Mouse (Mus musculus) liver, embryonic 13.5 days (tissue): ENCODE measurements around the gene Plek. TPM values are rescaled to one million over a fixed set of nuclear protein-coding genes. Genes with fewer than 3 reads are reported as not detected.

Source experiments
- ATAC-seq: fragments of 200-750 bp; cut with Nextera tagmentation; 2 replicates; pipeline ENCODE4 v1.8.0; 2017; ENCODE audit warnings: low read depth, mild to moderate bottlenecking, moderate number of reproducible peaks, moderate library complexity
- DNase-seq: peaks from one replicate; pipeline ENCODE4 v3.0.0; 2022
- H3K27ac ChIP-seq: fragments of 300-500 bp; sonication (generic); 2 replicates; pipeline ENCODE4 v1.5.1; 2015; ENCODE audit warnings: moderate library complexity, mild to moderate bottlenecking, inconsistent platforms
- H3K27me3 ChIP-seq: fragments of 300-500 bp; sonication (generic); 2 replicates; pipeline ENCODE4 v1.6.1; 2015; ENCODE audit warnings: mild to moderate bottlenecking, inconsistent platforms
- H3K36me3 ChIP-seq: fragments of 300-500 bp; sonication (generic); 2 replicates; pipeline ENCODE4 v1.6.1; 2015; ENCODE audit warnings: mild to moderate bottlenecking, inconsistent platforms
- H3K4me1 ChIP-seq: fragments of 300-500 bp; sonication (generic); replicated peaks from 2 replicates; pipeline ENCODE4 v1.6.1; 2015; ENCODE audit warnings: inconsistent platforms
- H3K4me2 ChIP-seq: fragments of 300-500 bp; sonication (generic); 2 replicates; pipeline ENCODE4 v1.6.1; 2015; ENCODE audit warnings: inconsistent platforms, mild to moderate bottlenecking, moderate library complexity
- H3K4me3 ChIP-seq: fragments of 300-500 bp; sonication (generic); replicated peaks from 2 replicates; pipeline ENCODE4 v1.5.1; 2015; ENCODE audit warnings: mild to moderate bottlenecking, inconsistent platforms
- H3K9ac ChIP-seq: fragments of 300-500 bp; sonication (generic); 2 replicates; pipeline ENCODE4 v1.6.1; 2015; ENCODE audit warnings: mild to moderate bottlenecking, inconsistent platforms
- H3K9me3 ChIP-seq: fragments of 300-500 bp; sonication (generic); replicated peaks from 2 replicates; pipeline ENCODE4 v1.6.1; 2016; ENCODE audit warnings: inconsistent platforms
- WGBS: fragments of 180-500 bp; shearing (Covaris S2); methylation state at CpG from one replicate; pipeline ENCODE4 v1.1.7; 2015; ENCODE audit not compliant: insufficient replicate concordance; 5-methylcytosine and 5-hydroxymethylcytosine counted together
- polyA plus RNA-seq: library from polyadenylated mRNA; unstranded; fragments of >200 nt; fragmentation: Nextera tagmentation; extraction: Ambion mirVana; gene quantifications from 2 replicates; pipeline ENCODE4 v1.2.1, GENCODE M21; 2015

Gene Plek
- polyA plus RNA-seq, 1 experiment from 2014 or later = 25.6 TPM

GRCm38 (mm10) chr11:16941973-16942452 lies 110.2 kb downstream of the Plek start:
- Histone ChIP-seq H3K4me3 (no peak overlapping the region), H3K9me3 (no peaks in the 10 kb centered on the region), H3K4me1 (no peaks in the 10 kb centered on the region; the same call in 1 of the 2 replicates), H3K27ac (no peak overlapping the region), H3K27me3 (no peaks in the 10 kb centered on the region), H3K4me2 (no peak overlapping the region), H3K9ac (no peak overlapping the region), H3K36me3 (no peaks in the 10 kb centered on the region)
- DNase-seq (no peak), ATAC-seq (no peak)
- 49% methylated on average over 4 of the region's 4 CpGs for WGBS

- ATAC-seq = no peak
- H3K9me3 ChIP-seq = no peaks in the 10 kb centered on the region
- no peaks in the 10 kb centered on the region for H3K36me3 ChIP-seq
- H3K4me2 ChIP-seq = no peak overlapping the region
- H3K4me3 ChIP-seq = no peak overlapping the region
- no peak for DNase-seq
- WGBS = 66% methylated on average over 4 of the region's 4 CpGs
- H3K27ac ChIP-seq = no peak overlapping the region
- no peak overlapping the region for H3K9ac ChIP-seq
- H3K4me1 ChIP-seq = no peaks in the 10 kb centered on the region; the same call in 1 of the 2 replicates
- no peaks in the 10 kb centered on the region for H3K27me3 ChIP-seq
Observed at GRCm38 (mm10) chr11:16941103-16941793, 110.9 kb downstream of the Plek start.

GRCm38 (mm10) chr11:16935577-16936236 lies 116.5 kb downstream of the Plek start:
- 66% methylated on average over 6 of the region's 6 CpGs for WGBS
- Histone ChIP-seq H3K27ac (no peak overlapping the region), H3K36me3 (no peaks in the 10 kb centered on the region), H3K27me3 (no peaks in the 10 kb centered on the region), H3K9ac (no peak overlapping the region), H3K4me1 (no peaks in the 10 kb centered on the region), H3K4me3 (no peak overlapping the region), H3K4me2 (no peak overlapping the region), H3K9me3 (no peaks in the 10 kb centered on the region)
- ATAC-seq (no peak), DNase-seq (no peak)

- no peak overlapping the region for H3K27ac ChIP-seq
- 35% methylated on average over 3 of the region's 3 CpGs for WGBS
- no peak overlapping the region for H3K4me3 ChIP-seq
- ATAC-seq (no peak), DNase-seq (no peak)
- H3K27me3 ChIP-seq = no peaks in the 10 kb centered on the region
- H3K4me2 ChIP-seq = no peak overlapping the region
- no peaks in the 10 kb centered on the region for H3K9me3 ChIP-seq
- no peak overlapping the region for H3K9ac ChIP-seq
- H3K36me3 ChIP-seq = no peaks in the 10 kb centered on the region
- H3K4me1 ChIP-seq = no peaks in the 10 kb centered on the region
Observed at GRCm38 (mm10) chr11:16932159-16932558, 120.0 kb downstream of the Plek start.

Other genes with a start within 250 kb of the Plek start
- 1.8 TPM in 2 replicates for gene Fbxo48, start 101.0 kb downstream of the Plek start, polyA plus RNA-seq
- 3.4 and 4.2 TPM in 2 replicates for gene Cnrip1, start 795 bp downstream of the Plek start, polyA plus RNA-seq
- gene Ppp3r1, start 106.9 kb upstream of the Plek start, polyA plus RNA-seq = 37.6 and 45.3 TPM in 2 replicates
- gene Wdr92, start 129.7 kb upstream of the Plek start, polyA plus RNA-seq = 15.1 and 17.9 TPM in 2 replicates
- 68.0 and 78.8 TPM in 2 replicates for gene Pno1, start 159.2 kb upstream of the Plek start, polyA plus RNA-seq
- 55.0 and 63.2 TPM in 2 replicates for gene C1d, start 205.2 kb upstream of the Plek start, polyA plus RNA-seq